Mouse (Mus musculus) hindbrain, embryonic 14.5 days (tissue): ENCODE results near the gene Lrrc29. TPM values are rescaled to one million over a fixed set of nuclear protein-coding genes. Genes with fewer than 3 reads are reported as not detected.

ENCODE experiments used
- ATAC-seq: fragments of 200-750 bp; cut with Nextera tagmentation; 2 replicates; pipeline ENCODE4 v1.8.0; 2017; ENCODE audit warnings: moderate number of reproducible peaks, mild to moderate bottlenecking, moderate TSS enrichment, moderate library complexity; ENCODE audit not compliant: low FRiP score
- DNase-seq: peaks from one replicate; pipeline ENCODE4 v3.0.0-alpha.2; 2015; ENCODE audit warnings: low spot score
- H3K27ac ChIP-seq: fragments of 300-500 bp; sonication (generic); 2 replicates; pipeline ENCODE4 v1.5.1; 2014; ENCODE audit warnings: mild to moderate bottlenecking, moderate library complexity
- H3K27me3 ChIP-seq: fragments of 300-500 bp; sonication (generic); 2 replicates; pipeline ENCODE4 v1.6.1; 2014; ENCODE audit warnings: mild to moderate bottlenecking, low read length, mixed read lengths; ENCODE audit not compliant: control insufficient read depth, insufficient read depth
- H3K36me3 ChIP-seq: fragments of 300-500 bp; sonication (generic); replicated peaks from 2 replicates; pipeline ENCODE4 v1.6.1; 2014; ENCODE audit not compliant: control insufficient read depth, insufficient read depth
- H3K4me1 ChIP-seq: fragments of 300-500 bp; sonication (generic); replicated peaks from 2 replicates; pipeline ENCODE4 v1.6.1; 2014; ENCODE audit warnings: antibody characterized with exemption, low read length, mixed read lengths; ENCODE audit not compliant: control insufficient read depth, insufficient read depth
- H3K4me2 ChIP-seq: fragments of 300-500 bp; sonication (generic); replicated peaks from 2 replicates; pipeline ENCODE4 v1.6.1; 2014; ENCODE audit warnings: mild to moderate bottlenecking, moderate library complexity
- H3K4me3 ChIP-seq: fragments of 300-500 bp; sonication (generic); replicated peaks from 2 replicates; pipeline ENCODE4 v1.5.1; 2014; ENCODE audit warnings: mild to moderate bottlenecking, low read length
- H3K9ac ChIP-seq: fragments of 300-500 bp; sonication (generic); 2 replicates; pipeline ENCODE4 v1.6.1; 2014
- H3K9me3 ChIP-seq: fragments of 300-500 bp; sonication (generic); 2 replicates; pipeline ENCODE4 v1.6.1; 2016; ENCODE audit warnings: low read length; ENCODE audit not compliant: control insufficient read depth
- WGBS: fragments of 180-500 bp; shearing (Covaris S2); extraction: QIAGEN DNeasy Blood & Tissue Kit; methylation state at CpG from one replicate; pipeline ENCODE4 v1.1.7; 2014; 5-methylcytosine and 5-hydroxymethylcytosine counted together
- polyA plus RNA-seq: library from polyadenylated mRNA; unstranded; fragments of >200 nt; fragmentation: Nextera tagmentation; extraction: Ambion mirVana; gene quantifications from 2 replicates; pipeline ENCODE4 v1.2.1, GENCODE M21; 2014

The Lrrc29 gene
- polyA plus RNA-seq, 1 experiment from 2014 or later, result 0.92 TPM

DNA sequence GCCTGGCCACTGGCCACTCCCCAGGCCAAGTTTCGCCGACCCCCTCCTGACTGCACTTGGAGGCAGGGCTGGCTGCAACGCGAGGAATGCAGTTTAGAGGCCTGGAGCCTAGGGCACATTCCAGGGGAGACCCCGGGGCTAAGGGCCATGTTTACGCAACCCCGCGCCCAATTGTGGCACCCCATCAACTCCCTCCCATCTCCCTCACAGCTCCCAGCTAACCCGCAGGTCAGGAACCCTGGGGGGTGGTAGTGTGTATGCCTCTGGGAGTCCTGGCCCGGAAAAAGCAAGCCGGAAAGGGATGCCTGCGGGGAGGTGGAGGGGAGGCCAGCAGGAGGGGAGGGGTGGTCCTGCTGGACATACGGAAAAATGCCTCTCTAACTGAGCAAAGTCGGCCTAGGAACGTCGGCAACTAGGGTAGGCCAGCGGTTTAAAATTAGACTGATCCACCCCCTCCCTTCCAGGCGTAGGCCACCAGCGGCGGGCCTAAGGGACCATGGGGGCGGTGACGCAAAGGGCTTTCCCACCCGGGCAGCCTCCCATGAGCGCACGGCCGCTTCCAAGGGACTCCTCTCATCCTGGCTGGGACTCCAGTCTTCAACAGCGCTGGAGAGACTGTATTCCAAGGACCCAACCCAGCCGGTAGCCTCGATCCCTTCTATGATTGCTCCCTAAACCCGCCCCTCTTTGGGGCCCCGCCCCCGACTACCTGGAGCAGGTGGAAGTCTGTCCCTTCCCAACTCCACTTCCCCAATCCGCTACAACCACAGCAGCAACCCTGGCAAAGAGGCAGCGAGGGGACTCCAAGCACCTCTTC lies 20.7 kb upstream of the Lrrc29 start:
- Histone ChIP-seq H3K4me1 (peaks cover 9% of the 10 kb centered on the region; the same call in 1 of the 2 replicates), H3K4me2 (peak overlapping the region; percentile 98), H3K9ac (peak overlapping the region; percentile 37; the same call in 1 of the 2 replicates), H3K9me3 (no peaks in the 10 kb centered on the region), H3K36me3 (no peaks in the 10 kb centered on the region), H3K27ac (no peak overlapping the region), H3K27me3 (peaks cover 15% of the 10 kb centered on the region; the same call in 1 of the 2 replicates), H3K4me3 (peak overlapping the region; percentile 74)
- WGBS, result 1% methylated on average over 34 of the region's 34 CpGs
- ATAC-seq (peak; percentile 9; the same call in 1 of the 2 replicates), DNase-seq (no peak)

DNA sequence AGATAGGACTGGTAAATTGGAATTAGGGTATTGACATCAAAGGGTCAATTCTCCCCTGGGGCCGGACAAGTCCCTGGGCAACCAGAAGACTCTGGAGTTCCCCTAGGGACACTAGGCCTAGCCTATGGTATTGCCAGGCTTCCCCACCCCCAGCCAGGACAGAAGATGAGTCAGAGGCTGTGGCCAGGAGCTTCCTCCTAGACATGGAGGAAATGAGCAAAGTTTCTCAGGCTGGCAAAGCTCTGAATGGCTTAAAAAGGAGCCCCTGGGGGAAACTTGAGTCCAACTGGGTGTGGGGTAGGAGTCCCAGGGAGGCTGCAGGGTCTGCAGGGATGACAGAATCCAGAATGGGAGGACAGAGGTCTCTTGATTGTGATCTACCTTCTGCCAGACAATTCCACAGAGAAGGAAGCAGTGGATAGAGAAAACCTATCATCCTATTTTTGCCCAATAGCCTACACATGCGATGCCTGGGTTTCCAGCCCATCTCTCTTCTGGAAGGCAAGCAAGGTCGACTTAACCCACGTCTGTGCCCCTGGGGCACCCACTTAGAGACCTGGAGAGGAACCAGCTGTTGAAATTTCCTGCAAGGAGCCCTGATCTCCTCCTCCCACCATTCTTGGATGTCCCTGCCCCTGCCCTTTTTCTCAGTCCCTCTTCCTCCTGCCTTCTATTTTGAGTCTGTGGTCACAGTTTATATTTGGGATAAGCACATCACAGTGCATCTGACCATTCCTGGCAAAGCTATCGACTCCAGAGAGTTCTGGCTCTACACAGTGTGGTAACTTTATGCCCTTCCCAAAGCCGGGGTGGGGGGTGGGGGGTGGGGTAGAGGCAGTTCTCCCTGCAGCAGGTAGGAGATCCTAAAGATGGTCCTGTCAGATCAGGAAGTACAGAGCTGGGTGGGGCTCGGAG lies 19.2 kb upstream of the Lrrc29 start:
- H3K36me3 ChIP-seq, result no peaks in the 10 kb centered on the region
- no peak for ATAC-seq
- no peak for DNase-seq

DNA sequence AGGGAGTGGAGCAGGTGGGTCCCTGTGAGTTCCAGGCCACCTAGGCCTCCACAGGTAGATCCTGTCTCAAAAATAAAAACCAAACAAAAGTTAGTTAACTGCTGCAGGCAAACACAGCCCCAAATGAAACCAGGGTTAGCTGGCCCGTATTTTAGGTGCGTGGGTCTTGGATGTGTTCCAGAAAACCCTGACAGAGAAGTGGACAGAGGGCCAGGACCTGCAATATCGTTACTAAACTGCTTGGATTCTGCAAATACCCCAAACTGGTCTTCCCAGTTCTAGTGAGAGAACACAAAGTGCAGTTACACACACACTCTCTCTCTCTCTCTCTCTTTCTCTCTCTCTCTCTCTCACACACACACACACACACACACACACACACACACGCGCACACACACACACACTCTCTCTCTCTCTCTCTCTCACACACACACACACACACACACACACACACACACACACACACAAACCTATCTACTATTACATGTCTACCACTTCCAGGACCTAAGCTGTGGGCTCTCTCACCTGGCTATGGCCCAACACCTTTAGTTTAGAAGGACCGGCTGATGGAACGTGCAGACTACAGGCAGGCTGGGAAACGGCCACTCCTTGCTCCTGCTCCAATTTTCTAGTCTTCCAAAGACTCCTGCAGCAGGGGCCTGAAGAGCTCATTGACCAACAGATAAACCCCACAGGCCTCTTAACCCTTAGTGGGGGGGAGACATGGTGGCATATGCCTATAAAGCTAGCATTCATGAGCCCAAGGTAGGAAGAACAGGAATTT lies 17.9 kb upstream of the Lrrc29 start:
- peaks cover 4% of the 10 kb centered on the region; the same call in 1 of the 2 replicates for H3K4me1 ChIP-seq
- H3K9ac ChIP-seq, result no peak overlapping the region
- H3K36me3 ChIP-seq, result no peaks in the 10 kb centered on the region
- no peak overlapping the region for H3K4me3 ChIP-seq
- H3K27me3 ChIP-seq, result peaks cover 15% of the 10 kb centered on the region; the same call in 1 of the 2 replicates
- WGBS, result 73% methylated on average over 8 of the region's 8 CpGs
- DNase-seq (no peak), ATAC-seq (no peak)
- no peak overlapping the region for H3K27ac ChIP-seq
- H3K4me2 ChIP-seq, result no peak overlapping the region
- H3K9me3 ChIP-seq, result no peaks in the 10 kb centered on the region

More for the DNA sequence above, 19.2 kb upstream of the Lrrc29 start:
- Histone ChIP-seq H3K9ac (no peak overlapping the region), H3K27me3 (peaks cover 15% of the 10 kb centered on the region; the same call in 1 of the 2 replicates), H3K4me1 (peaks cover 6% of the 10 kb centered on the region; the same call in 1 of the 2 replicates), H3K9me3 (no peaks in the 10 kb centered on the region), H3K4me3 (no peak overlapping the region), H3K4me2 (no peak overlapping the region), H3K27ac (no peak overlapping the region)
- 81% methylated on average over 7 of the region's 7 CpGs for WGBS

DNA sequence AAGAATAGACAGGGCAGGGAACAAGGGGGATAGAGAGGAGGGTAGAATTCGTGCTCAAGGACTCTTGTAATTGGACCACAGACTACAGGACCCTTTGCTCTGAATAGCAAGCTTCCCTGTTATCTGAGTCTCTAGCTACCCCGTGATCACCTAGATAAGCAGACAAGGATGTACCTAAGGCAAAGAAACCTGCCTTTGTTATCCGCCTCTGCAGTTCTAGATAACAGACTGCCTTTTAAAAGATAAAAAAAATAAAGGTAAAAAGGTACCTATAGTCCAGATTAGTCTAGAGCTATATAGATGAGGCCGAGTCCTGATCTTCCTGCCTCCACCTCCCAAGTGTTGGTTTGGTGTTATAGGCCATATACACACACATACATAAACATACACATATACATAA lies 16.7 kb upstream of the Lrrc29 start:
- ATAC-seq (no peak), DNase-seq (no peak)
- Histone ChIP-seq H3K27ac (no peak overlapping the region), H3K36me3 (no peaks in the 10 kb centered on the region), H3K4me2 (no peak overlapping the region), H3K9me3 (no peaks in the 10 kb centered on the region), H3K9ac (no peak overlapping the region), H3K4me3 (no peak overlapping the region), H3K4me1 (peaks cover 4% of the 10 kb centered on the region; the same call in 1 of the 2 replicates), H3K27me3 (peaks cover 15% of the 10 kb centered on the region; the same call in 1 of the 2 replicates)
- 81% methylated on average over 4 of the region's 4 CpGs for WGBS

DNA sequence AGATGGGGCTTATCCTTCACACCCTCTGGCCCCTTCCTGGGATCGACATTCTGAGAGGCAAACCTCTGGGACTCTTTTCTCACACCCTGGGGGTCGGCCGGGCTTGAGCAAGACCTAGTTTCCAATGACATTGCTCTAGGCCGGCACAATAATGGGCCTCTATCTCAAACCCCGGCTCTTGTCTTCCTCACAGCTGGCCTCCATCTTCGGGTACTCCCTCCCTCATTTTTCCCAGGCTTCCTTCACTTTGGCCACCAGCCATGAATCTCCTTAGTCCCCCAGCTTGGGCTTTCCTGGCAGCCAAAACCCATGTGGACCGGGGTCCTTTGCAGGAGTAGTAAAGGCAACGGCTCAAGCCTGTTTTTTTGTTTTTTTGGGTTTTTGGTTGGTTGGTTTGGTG lies 15.3 kb upstream of the Lrrc29 start:
- no peak for ATAC-seq
- Histone ChIP-seq H3K9ac (no peak overlapping the region), H3K4me3 (no peak overlapping the region), H3K4me2 (no peak overlapping the region), H3K27ac (no peak overlapping the region), H3K27me3 (peaks cover 3% of the 10 kb centered on the region; the same call in 1 of the 2 replicates), H3K9me3 (no peaks in the 10 kb centered on the region), H3K4me1 (no peaks in the 10 kb centered on the region), H3K36me3 (no peaks in the 10 kb centered on the region)
- 44% methylated on average over 8 of the region's 8 CpGs for WGBS
- DNase-seq, result no peak

DNA sequence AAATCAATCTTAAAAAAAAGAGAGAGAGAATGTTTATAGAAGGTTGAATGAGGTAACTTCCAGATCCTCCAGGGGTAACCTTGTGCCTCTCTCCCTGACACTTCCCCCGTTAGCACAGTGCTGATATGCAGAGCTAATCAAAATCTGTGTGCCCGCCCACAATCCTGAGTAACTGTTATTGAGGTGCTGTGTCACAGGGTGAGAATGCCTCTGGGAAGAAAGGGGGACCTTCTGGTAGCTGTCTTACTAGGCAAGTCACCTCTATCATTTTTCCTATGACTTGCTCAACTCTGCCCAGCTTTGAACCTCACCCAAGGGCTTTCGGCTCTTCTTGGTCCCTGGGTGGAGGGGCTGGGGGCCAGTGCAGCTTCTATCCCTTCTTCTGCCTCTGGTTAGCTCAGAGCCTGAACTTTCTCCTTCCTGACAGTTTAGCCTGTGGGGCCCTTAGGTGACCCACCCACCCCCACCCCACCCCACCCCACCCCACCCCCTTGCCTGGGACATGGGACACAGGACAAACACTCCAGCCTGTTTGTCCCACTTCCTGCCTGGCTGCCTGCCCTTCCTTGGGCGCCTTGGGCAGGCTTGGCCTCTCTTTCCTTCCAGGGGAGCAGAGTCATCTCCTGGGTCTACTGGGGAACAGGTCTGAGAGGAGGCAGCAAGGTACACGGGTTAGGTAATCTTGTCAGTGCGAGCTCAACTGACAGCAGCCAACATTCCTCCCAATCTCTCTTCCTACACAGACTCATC lies 14.0 kb upstream of the Lrrc29 start:
- Histone ChIP-seq H3K4me2 (no peak overlapping the region), H3K9ac (no peak overlapping the region), H3K36me3 (0 out of 2 replicates have a peak, but pooled peaks cover under 1% of the 10 kb centered on the region), H3K4me1 (no peaks in the 10 kb centered on the region), H3K27me3 (no peaks in the 10 kb centered on the region), H3K27ac (no peak overlapping the region), H3K4me3 (no peak overlapping the region), H3K9me3 (no peaks in the 10 kb centered on the region)
- ATAC-seq (no peak), DNase-seq (no peak)
- WGBS, result 84% methylated on average over 6 of the region's 6 CpGs

DNA sequence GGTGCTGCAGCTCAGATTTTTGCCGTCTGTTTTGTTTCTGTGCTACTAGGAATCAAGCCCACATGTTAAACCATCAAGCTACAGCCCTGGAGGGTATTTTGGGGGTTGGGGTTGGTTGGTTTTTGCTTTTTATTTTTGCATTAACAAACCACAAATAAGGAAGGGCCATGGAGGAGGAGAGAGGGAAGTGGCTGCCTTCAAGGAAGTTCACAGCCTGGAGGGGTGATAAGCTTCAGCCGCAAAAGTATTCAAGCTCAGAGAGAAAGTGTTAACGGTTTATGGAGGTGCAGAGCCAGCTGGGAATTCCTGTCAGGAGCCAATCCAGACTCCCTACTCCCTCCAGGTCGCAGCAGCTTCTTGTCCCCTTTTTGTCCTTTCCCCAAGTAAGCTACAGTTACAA lies 12.9 kb upstream of the Lrrc29 start:
- ATAC-seq (no peak), DNase-seq (no peak)
- peaks cover 11% of the 10 kb centered on the region; the same call in 1 of the 2 replicates for H3K36me3 ChIP-seq
- no peak overlapping the region for H3K9ac ChIP-seq
- WGBS, result 65% methylated on average over 4 of the region's 4 CpGs
- no peak overlapping the region for H3K27ac ChIP-seq
- H3K4me3 ChIP-seq, result no peak overlapping the region
- no peaks in the 10 kb centered on the region for H3K4me1 ChIP-seq
- no peaks in the 10 kb centered on the region for H3K27me3 ChIP-seq
- no peak overlapping the region for H3K4me2 ChIP-seq
- no peaks in the 10 kb centered on the region for H3K9me3 ChIP-seq

DNA sequence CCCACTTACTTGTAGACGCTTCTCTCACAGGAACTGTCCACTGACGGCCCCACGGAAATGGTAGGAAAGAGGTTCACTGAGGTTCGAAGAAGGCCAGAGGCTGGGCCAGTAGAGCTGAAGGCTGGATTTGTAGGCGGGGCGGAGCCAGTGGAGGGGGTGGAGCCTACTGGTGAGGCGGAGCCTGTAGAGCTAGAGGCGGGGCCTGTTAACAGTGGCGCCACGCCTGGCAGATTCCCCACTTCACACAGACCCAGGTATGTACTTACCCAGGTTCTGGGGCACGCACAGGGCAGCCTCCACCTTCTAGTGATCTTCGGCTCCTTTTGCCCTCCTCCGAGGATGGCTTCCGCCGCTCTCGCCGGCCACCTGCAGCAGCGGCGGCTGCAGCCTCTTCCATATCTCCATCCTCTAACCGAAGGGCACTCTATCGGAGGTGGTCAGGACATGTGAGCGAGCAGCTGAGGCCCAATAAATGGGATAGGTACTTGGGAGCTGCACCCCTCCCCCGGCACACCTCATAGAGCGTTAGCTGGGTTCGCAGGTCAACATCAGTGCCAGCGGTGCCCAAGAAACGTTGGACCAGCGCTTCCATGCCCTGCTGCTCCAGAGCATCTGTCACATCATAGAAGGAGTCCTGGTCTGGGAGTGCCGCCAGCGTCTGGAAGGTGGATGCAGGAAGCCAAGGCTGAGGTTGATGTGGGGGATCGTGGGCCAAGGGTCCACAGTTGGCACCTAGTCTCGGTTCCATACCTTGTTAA lies 10.5 kb upstream of the Lrrc29 start:
- H3K9ac ChIP-seq, result no peak overlapping the region
- H3K4me1 ChIP-seq, result no peaks in the 10 kb centered on the region
- H3K36me3 ChIP-seq, result peaks cover 24% of the 10 kb centered on the region
- no peak overlapping the region for H3K27ac ChIP-seq
- no peak overlapping the region for H3K4me3 ChIP-seq
- DNase-seq (no peak), ATAC-seq (peak; percentile 39)
- no peaks in the 10 kb centered on the region for H3K27me3 ChIP-seq
- 53% methylated on average over 32 of the region's 32 CpGs for WGBS
- H3K9me3 ChIP-seq, result no peaks in the 10 kb centered on the region
- no peak overlapping the region for H3K4me2 ChIP-seq
